In the genomic region with DNA sequence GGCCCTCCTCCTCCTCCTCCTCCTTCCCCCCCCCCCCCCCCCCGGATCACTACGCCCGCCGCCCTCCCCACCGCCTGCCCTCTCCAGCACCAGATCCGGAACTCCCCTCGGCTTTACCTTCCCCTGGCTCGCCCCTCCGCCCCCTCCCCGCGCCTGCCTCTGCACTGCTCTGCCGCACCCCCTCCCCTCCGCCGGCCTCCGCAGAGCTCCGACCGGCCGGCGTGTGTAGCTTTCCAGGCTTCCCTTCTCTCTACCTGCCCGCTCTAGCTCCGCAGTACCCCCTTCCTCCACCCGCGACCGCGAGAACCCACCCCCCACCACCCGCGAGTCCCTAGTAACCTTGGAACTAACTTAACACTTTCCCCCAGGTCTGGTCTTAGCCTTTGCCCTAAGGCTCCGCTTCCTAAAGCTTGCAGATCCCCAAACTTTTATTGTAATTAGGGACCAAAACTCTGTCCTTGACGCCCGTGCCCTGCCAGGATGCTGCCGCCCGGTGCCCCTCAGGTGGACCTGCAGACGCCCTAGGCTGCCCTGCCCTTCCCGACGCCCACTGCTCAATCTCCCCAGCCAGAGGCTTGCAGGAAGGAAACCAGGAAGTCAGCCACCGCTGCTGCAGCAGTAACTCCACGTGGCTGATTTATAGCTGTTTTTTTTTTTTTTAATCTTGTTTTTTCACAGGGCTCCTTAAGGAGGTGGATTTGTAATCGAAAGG, we compare ENCODE assay signal across 8 mouse cellular contexts. TPM values are rescaled to one million over a fixed set of nuclear protein-coding genes. Genes with fewer than 3 reads are reported as not detected.
DNase-seq lines count a peak whose midpoint lies in the region; ATAC-seq and TF ChIP-seq lines count a peak whose summit lies in the region.

No protein-coding gene starts in this region.

- TF ChIP-seq EP300 in liver, embryonic 14.5 days (IDR thresholded peaks at IDR 0.05; ENCODE audit: low read depth): no peak

- no peak for TF ChIP-seq CTCF in liver, embryonic 14.5 days (IDR thresholded peaks at IDR 0.05; ENCODE audit: low read depth)

- peak overlapping the region; percentile 66 for H3K4me3 ChIP-seq in intestine, embryonic 14.5 days (ENCODE audit: low read depth, low read length)
- peak overlapping the region; percentile 58 to 75 for H3K4me3 ChIP-seq in liver, embryonic 14.5 days (ENCODE audit: insufficient read depth in 1 of 2, low read depth in 2 of 2, low read length in 2 of 2)

- no peaks in the 10 kb centered on the region for H3K36me3 ChIP-seq in intestine, embryonic 14.5 days (ENCODE audit: control insufficient read depth, insufficient read depth, low read length)
- H3K36me3 ChIP-seq in liver, embryonic 14.5 days (replicated peaks; ENCODE audit: control insufficient read depth, insufficient read depth, low read depth): no peaks in the 10 kb centered on the region

- peak; percentile 81 for ATAC-seq in intestine, embryonic 14.5 days (replicated peaks; ENCODE audit: low FRiP score, low TSS enrichment, low read depth)
- ATAC-seq in liver, embryonic 14.5 days (ENCODE audit: insufficient read depth): no peak

- peak overlapping the region; percentile 82 for H3K9ac ChIP-seq in intestine, embryonic 14.5 days (ENCODE audit: low read length)
- H3K9ac ChIP-seq in liver, embryonic 14.5 days (replicated peaks): peak overlapping the region; percentile 42

- peak overlapping the region; percentile 65 for H3K4me2 ChIP-seq in intestine, embryonic 14.5 days (ENCODE audit: low read length)
- H3K4me2 ChIP-seq in liver, embryonic 14.5 days (ENCODE audit: low read depth): peak overlapping the region; percentile 86

- under 1% methylated on average over 23 of the region's 38 CpGs for WGBS in intestine, embryonic 14.5 days
- under 1% methylated on average over 29 of the region's 38 CpGs for WGBS in liver, embryonic 14.5 days (ENCODE audit: insufficient replicate concordance)

- peak overlapping the region; percentile 98 for H3K27ac ChIP-seq in intestine, embryonic 14.5 days (ENCODE audit: low read depth)
- no peak overlapping the region; the same call in 1 of the 2 replicates for H3K27ac ChIP-seq in liver, embryonic 14.5 days

- H3K27me3 ChIP-seq in intestine, embryonic 14.5 days (replicated peaks; ENCODE audit: control insufficient read depth, insufficient read depth, low read length): no peaks in the 10 kb centered on the region
- H3K27me3 ChIP-seq in liver, embryonic 14.5 days (ENCODE audit: control insufficient read depth, insufficient read depth, low read length): no peaks in the 10 kb centered on the region

- intact Hi-C loops in left cerebral cortex, postnatal 36 days (cut with DNase I): loop anchor here (5.0 kb wide), 2 partner anchors 76 to 139 kb away; no protein-coding TSS in a partner anchor
- intact Hi-C loops in gastrocnemius, postnatal 14 days (cut with DNase I; ENCODE audit: low total_unique reads): loop anchor here (10.0 kb wide), 1 partner anchor 78 kb away; no protein-coding TSS in a partner anchor

- peaks cover 11% of the 10 kb centered on the region for H3K4me1 ChIP-seq in intestine, embryonic 14.5 days (replicated peaks; ENCODE audit: control insufficient read depth, insufficient read depth, low read length)
- peaks cover 0 to 5% of the 10 kb centered on the region in 2 experiments; a peak in 2 of 4 replicates for H3K4me1 ChIP-seq in liver, embryonic 14.5 days (replicated peaks; ENCODE audit: control insufficient read depth in 2 of 2, insufficient read depth in 2 of 2, low read length in 1 of 2)

- no peaks in the 10 kb centered on the region for H3K9me3 ChIP-seq in intestine, embryonic 14.5 days (ENCODE audit: control insufficient read depth, low read length)
- no peaks in the 10 kb centered on the region for H3K9me3 ChIP-seq in liver, embryonic 14.5 days (ENCODE audit: control insufficient read depth, low read length)

- DNase-seq in left cerebral cortex, postnatal 36 days (ENCODE audit: low spot score in 2 of 2): peak; percentile 21 to 27
- no peak for DNase-seq in left cerebral cortex, adult 11 months (ENCODE audit: low spot score)
- peak; percentile 60 for DNase-seq in cerebellum, adult 9-11 months
- peak; percentile 32 for DNase-seq in gastrocnemius, postnatal 14 days
- DNase-seq in intestine, embryonic 14.5 days (ENCODE audit: low spot score): peak; percentile 83
- DNase-seq in liver, embryonic 14.5 days (ENCODE audit: low read depth in 3 of 3, low spot score in 3 of 3): no peak
- DNase-seq in neural tube, embryonic 10.5 days (ENCODE audit: extremely low spot score, low spot score): peak; percentile 68
- peak; percentile 10 for DNase-seq in telencephalon, adult 2 months (ENCODE audit: low read depth, low spot score)

RNA-seq across cellular contexts. Expression of a gene that starts 0.4 kb away (rescaled TPM):
- total RNA-seq in left cerebral cortex, postnatal 36 days (2021): 1 to 10 TPM; 7.5 to 9.8 TPM
- 1 to 10 TPM; 3.5 to 4.9 TPM for total RNA-seq in gastrocnemius, postnatal 14 days (2021)
- 26.4 and 29.5 TPM in 2 replicates for polyA plus RNA-seq in intestine, embryonic 14.5 days (2014; fragmentation: Nextera tagmentation; extraction: Ambion mirVana)
- polyA plus RNA-seq in liver, embryonic 14.5 days (2012; rRNA removed): 1.3 and 2.5 TPM in 2 replicates
- 3.8 and 4.4 TPM in 2 replicates for polyA plus RNA-seq in liver, embryonic 14.5 days (2014; fragmentation: Nextera tagmentation; extraction: Ambion mirVana)

Comparison
In these comparisons a context has a peak if more than half of its experiments do, and no peak if none do; other contexts are left out.
1. DNase-seq: peak in left cerebral cortex, postnatal 36 days (2 of 2), cerebellum, adult 9-11 months (single experiment), gastrocnemius, postnatal 14 days (single experiment), intestine, embryonic 14.5 days (single experiment), neural tube, embryonic 10.5 days (single experiment) and telencephalon, adult 2 months (single experiment); none in left cerebral cortex, adult 11 months (single experiment) and liver, embryonic 14.5 days (0 of 3).